Mouse (Mus musculus): Measurements from ENCODE around the gene Wsb1.

DNA sequence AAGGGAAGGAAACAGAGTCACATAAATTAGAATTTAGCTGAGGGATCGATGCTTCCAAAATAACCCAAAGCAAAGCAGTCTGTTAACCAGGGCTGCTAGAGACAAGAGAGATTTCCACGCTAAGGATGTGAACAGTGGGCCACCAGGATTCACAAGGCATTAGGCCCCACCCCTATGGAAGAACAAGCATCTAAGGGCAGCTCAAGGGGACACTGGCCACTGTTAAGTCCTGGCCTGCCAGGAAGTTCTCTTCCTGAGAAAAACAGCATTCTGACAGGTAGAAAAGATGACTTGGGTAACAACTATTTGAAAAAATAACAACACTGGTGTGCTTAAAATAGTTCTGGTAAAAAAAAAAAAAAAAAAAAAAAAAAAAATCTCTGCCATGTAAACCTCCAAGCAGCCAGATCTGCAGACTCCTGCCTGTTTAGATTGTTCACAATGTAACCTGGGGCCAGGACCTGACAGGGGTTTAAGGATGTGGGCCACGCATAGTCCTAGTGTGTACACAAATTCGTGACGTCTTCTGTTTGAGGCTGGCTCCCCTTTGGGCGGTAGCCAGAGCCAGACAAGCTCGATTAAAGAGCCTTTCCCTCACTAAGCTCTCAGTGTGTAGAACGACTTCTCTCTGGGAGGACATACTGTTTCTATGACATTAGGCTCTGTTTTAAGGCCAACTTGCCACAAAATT lies 35.4 kb downstream of the Wsb1 start:
- TF ChIP-seq EP300 (IDR thresholded peaks at IDR 0.05; ENCODE audit: low read length) (no peak), CTCF (conservative IDR thresholded peaks at IDR 0.05 in 1 of 2, IDR thresholded peaks at IDR 0.05 in 1 of 2; ENCODE audit: low read depth in 2 of 2, low read length in 2 of 2) (no peak), KAT2A (IDR thresholded peaks at IDR 0.05; ENCODE audit: insufficient replicate concordance, low read length) (no peak), POLR2A (IDR thresholded peaks at IDR 0.05; ENCODE audit: low read depth, low read length) (no peak), RCOR1 (conservative IDR thresholded peaks at IDR 0.05; ENCODE audit: low read depth, low read length) (no peak), ZC3H11A (IDR thresholded peaks at IDR 0.05; ENCODE audit: low read depth, low read length) (no peak), MAFK (IDR thresholded peaks at IDR 0.05; ENCODE audit: insufficient replicate concordance, low read length) (no peak), E2F4 (IDR thresholded peaks at IDR 0.05; ENCODE audit: insufficient replicate concordance, low read depth, low read length) (no peak), GABPA (IDR thresholded peaks at IDR 0.05; ENCODE audit: insufficient replicate concordance, low read depth, low read length) (no peak), MAX (IDR thresholded peaks at IDR 0.05; ENCODE audit: low read length) (no peak), ELF1 (IDR thresholded peaks at IDR 0.05; ENCODE audit: low read depth, low read length) (no peak), POLR2AphosphoS2 (IDR thresholded peaks at IDR 0.05; ENCODE audit: low read depth, low read length) (no peak), CHD2 (IDR thresholded peaks at IDR 0.05; ENCODE audit: low read length) (no peak), MYC (IDR thresholded peaks at IDR 0.05; ENCODE audit: low read depth, low read length) (no peak)
